Mouse (Mus musculus): ENCODE measurements at regions not wholly inside any gene's neighbourhood (a gene's known extent, or its start where the extent isn't known, plus 50 kb on each side); places are given as distances from the start of the nearest gene placed in this dataset.

DNA sequence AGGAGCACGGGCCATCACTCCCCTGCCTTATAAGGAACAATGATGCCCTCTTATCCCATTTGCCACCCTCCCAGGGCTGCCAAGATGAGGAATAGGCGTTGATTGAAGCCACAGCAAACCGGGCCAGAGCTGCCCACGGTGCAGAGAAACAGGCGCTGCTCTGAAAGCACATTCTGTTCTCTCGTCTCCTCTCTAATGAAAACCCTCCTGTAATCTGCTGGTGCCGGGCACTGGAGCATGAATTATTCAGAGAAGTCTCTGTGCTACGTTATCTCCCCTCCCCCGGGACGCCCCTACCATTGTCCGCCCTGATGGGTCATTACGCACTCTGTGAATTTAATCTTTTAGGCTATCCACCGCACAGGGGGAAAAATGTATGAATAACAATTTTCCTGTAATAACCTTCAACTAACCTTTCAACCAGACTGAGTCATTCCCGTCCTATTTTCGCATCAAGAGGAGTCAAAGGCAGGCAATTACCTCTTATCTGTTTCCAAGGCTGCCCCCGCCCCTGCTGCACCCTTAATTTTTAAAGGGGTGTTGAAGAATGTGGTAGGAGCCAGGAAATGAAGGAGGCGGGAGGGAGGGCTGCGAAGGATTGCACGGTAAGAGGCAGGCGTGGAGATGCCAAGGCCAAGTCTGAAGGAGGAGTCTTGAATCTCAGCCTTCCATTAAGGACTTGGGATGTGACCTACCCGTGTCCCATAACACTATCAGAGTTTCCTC is 201.6 kb downstream of the Tle3 start:
- DNase-seq (ENCODE audit: low spot score in 2 of 2) = no peak

DNA sequence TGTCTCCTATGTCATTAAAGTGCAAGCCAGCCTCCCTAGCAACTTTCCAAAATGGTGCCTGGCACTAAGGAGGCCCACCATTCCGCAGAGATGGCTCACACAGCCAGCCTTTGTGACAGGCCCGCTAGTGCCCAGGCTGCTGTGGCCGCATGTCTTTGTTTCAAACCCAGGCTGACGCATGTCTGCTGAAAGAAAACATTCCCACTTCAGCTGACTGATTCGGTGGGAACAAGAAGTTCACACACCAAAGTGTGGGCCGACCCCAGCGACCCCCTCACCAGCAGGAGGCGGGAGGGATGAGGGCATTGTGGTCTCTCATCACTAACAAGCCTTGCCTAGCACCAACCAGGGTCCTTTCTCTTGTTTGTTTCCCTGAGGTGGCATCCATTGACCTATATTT is 190.9 kb downstream of the Tle3 start:
- DNase-seq (ENCODE audit: low spot score in 2 of 2) = no peak

DNA sequence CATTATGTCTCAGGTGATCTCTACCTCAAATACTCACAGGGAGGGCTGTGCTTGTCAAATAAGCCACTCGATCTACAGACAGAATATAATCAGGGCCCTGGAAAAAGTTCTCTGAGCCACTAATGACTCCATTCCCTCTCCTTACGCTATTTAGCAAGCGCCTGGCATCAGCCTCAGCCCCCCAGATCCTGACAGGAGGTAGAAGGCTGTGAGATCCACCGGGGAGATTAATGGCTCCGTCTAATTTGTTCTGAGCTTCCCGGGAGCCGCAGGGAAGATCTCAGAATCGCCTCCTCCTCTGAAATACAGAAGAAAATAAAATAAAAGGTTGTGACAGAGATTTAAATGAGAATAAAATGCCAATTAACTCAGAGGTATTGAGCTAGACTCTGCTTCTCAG is 189.4 kb downstream of the Tle3 start:
- no peak for DNase-seq (ENCODE audit: low spot score in 2 of 2)

DNA sequence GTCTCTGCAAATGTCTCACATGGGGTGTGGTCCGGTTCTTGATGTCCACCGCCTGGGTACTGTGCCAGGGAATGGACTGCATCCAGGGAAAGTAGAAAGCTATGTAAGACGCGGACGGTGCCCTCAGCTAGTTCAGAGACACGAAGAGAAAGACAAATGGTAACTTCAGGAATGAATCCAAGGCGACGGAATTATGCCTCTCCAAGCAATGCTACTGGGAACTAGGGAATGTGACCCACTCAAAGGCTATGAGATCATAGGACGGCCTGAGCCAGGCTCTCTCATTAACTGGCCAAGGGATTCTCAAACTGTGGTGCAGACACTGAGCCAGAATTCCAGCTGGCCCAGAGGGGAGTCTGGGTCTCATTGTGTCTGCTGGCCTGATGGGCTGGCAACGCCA is 186.5 kb downstream of the Tle3 start:
- DNase-seq (ENCODE audit: low spot score in 2 of 2) = peak; percentile 74 to 76

DNA sequence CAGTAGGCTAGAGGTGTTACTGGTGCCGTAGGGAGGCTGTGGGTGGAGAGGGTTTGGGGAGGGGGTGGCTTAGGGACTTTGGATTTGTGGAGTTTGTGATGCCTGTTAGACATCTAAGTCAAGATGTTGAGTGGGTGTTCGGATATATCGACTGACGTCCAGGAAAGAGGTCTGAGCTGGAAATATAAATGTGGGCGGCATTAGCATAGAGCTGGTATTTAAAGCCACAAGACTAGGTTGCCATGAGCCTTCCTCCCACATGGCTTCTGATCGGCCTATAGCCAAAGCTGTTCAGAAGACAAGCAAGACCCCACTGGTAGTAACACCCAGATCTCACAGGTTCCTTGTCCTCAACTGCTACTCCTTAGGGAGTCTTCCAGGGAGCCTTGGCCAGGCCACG is 184.9 kb downstream of the Tle3 start:
- DNase-seq (ENCODE audit: low spot score in 2 of 2) = no peak

DNA sequence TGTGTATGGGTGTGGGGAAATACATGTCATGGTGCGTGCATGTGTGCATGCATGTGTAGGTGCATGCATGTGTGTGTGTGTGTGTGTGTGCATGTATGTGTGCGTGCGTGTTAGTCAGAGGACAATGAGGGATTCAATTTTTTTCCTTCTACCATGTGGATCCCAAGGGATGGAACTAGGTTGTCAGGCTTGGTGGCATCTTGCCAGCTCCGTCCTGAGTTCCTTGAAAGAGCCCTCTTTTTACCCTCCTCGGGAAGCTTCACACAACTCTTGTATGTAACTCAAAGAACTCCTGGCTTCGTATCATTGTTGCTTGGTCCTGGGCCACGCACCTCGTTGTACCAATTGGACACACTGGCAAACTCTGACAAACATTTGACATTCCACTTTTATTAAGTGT is 183.0 kb downstream of the Tle3 start:
- no peak for DNase-seq (ENCODE audit: low spot score in 2 of 2)

DNA sequence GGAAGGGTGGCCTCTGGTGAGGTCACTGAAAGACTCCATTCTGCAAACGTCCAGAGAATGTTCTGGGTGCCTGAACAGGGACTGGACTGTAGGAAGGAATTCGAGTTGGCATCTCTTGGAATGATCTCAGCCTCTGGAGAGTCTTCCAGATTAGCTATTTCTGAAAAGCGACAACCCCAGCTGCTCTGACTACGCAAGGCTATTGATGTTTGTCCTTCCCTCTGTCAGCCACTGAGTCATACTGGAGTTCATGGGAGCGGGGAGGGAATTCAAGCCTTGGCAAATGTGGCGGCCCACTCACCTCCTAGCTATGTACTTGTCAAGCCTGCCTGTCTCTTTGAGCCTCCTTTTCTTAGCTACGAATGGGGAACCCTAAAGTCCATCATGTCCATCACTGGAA is 182.4 kb downstream of the Tle3 start:
- DNase-seq (ENCODE audit: low spot score in 2 of 2) = peak; percentile 66 to 70

DNA sequence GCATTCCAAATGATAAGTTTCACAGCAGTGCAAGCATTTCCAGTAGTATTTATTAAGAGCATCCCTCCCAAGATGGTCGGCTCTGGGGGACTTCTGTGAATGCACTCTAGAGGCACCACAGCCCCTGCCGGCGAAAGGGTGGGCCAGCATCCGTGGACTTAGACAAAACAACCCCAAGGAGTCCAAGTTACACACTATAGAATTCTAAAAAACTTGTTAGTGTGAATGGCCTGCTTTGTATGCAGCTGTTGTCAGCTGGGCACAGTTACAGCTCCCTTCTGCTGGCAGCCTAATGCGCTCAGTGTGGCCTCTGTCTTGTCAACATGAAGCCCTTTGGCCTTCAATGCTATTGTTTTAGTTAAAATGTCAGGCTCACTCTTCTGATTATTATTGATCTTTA is 181.5 kb downstream of the Tle3 start:
- no peak for DNase-seq (ENCODE audit: low spot score in 2 of 2)

DNA sequence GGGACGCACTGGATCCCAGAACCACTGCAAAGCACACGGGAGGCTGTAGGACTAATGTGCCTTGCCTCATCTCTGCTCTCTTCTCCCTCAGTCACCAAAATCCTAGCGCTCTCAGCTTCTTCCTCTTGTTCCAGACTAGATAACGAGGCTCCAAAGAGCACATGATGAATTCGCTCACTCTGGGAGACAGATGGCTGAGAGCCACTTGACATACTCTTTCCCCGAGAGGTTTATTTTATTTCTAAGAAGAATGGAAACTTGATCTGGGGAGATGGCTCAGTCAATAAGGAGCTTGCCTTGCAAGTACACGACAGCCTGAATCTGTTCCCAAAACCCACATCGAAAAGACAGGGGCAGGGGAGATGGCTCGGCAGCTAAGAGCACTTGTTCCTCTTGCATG is 179.2 kb downstream of the Tle3 start:
- peak; percentile 13 to 54 for DNase-seq (ENCODE audit: low spot score in 2 of 2)

DNA sequence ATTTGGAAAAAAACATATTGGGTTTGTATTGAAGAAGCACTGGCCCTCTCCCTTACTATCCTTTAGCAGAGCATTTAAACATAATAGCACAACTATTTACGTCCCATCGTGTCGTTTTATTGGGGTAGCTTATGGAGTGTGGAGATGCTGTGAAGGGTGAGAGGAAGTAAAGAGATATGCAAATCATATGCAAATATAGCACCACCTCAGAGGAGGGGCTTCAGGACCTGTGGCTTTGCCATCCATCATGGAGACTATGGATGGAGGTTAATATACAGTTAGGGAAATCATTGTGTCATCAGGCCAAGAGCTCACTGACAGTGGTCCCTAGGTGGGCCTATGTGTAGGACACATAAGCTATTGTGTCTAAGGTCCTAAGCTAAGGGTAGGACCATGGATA is 178.2 kb downstream of the Tle3 start:
- DNase-seq (ENCODE audit: low spot score in 2 of 2) = no peak

DNA sequence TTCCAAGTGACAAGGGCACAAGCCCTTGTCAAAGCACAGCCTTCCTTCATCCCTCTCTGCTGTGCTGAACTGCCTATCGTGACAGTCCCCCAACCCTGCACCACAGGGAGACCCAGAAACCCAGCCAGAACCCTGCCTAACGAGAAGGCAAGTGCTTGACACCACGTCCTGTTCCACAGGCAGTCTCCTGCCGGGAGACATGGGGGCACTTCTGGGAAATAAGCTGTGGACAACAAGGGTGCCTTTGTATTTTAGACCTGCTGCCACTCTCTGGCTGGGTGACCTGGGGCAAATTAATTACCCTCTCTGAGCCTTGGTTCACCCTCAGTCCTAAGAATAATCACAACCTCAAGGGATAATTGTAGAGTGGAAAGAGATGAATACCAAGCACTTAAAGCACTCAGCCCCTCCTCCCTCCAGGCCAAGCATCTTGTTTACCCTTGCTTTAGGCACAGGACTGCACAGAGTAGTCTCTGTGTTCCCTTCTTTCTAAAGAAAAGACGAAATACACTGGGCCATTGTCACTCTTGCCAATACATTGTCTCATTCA is 177.6 kb downstream of the Tle3 start:
- no peak for DNase-seq (ENCODE audit: low spot score in 2 of 2)

DNA sequence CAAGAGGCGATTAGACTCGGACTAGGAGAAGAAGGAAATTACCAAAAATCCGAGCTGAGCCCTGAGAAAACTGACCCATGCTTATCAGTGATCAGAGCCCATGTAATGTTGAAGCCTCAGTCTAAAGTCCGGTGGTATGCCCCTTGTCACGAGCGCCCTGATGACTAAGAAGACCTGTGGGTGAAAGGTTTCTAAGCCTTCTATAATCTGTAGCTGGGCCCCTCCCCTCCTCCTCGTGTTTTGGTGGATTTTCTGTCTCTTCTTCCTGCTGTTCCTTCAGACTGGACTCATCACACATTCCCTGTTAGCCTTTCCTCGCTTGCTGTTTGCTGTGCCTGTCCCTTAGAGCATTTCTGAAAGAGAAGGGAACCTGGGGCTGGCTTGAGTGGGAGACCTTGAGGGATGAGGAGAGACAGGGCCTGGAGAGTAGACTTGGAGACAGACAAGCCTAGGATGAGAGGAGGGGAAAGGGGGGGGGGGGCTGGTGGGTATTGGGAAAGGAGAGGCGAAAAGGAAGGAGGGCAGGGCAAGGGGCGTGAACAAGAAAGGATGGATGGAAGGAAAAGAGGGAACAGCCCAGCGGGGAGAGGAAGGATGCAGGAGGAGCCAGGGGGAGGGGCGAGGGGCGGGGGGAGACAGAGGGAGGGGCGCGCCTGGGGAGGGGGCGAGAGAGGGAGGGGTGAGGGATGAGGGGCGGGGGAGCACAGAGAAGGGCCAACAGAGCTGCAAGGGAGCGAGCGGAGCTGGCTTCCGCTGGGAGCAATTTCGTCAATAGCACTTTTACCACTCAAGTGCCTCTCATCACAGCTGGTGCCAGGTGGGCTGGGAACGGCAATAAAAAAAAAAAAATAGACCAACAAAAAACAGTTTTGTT is 165.4 kb downstream of the Tle3 start:
- no peak for DNase-seq (ENCODE audit: low spot score in 2 of 2)

DNA sequence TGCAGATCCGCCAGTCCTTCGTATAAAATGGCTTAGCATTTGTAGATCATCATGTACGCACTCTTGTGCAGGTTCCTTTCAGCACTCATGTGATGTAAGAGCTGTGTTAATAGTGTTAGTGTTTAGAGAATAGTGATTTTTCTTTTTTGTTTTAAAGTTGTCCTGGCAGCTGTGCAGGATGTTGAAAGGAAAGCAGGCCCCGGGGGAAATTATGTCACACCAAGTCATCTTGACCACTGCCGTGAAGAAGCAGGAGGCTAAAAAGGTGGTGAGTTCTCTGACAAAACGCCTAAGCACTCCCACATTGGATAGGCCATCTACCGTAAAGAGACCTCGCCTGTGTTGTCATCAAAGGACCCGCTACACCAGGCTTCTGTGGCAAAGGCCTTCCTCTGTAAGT is 161.1 kb downstream of the Tle3 start:
- DNase-seq (ENCODE audit: low spot score in 2 of 2) = no peak

DNA sequence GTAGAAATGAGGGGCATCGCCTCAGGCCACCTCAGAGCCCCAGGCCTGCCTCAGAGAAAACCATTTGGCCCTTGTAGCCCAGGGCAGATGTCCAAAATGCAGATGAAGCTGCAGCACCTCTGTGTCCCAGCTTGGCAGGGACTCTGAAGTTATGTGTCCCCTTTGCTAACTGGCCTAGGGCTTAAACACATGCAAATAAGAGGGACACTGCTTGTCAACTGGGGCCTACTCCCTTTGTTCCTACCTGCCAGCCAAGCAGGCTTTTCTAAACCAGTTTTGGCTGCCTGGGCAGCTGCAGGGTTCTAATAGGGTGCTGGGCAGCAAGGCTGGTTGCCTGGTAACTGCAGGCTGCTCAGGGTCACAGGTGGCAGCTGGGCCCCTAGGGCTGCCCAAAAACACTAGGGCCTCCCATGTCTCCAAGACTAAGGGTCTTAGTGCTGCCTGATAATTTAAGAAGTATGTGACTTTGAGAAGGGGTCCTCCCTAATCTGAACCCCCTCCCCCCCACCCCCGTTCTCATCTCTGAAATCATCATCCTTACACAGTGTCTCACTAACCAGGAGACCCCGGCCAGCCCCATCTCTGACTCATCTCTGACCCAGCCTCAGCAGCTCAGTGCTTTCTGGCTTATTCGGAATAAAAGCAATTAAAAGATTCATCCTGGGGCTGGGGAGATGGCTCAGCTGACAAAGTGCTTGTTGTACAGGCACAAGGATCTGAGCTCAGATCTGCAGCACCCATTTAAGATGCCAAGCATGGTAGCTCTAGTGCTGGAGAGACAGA is 158.3 kb downstream of the Tle3 start:
- no peak for DNase-seq (ENCODE audit: low spot score in 2 of 2)

DNA sequence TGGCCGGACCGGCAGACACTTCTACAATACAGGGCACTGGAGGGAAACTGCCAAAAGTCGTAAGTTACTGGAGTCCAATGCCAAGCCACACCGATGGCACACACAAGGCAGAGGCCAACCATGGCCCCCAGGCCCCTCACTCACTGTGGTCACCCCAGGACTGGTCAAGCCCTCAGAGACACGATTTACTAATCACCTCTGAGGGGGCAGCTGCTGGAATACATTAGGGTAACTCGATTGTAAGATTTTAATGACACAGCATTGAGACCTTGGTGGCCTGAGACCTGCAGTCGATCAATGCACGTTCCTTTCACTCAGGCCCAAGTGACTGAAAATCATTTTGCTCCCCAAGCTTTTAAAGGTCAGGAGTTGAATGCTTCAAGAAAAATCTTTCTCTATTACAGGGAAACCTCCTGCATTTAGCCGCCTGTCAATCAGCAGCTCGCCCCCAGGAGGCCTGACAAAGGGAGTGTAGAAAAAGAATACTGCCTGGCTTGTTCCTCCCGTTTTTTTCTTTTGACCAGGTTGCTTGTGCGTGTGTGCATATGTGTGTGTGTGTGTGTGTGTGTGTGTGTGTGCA is 156.2 kb downstream of the Tle3 start:
- DNase-seq (ENCODE audit: low spot score in 2 of 2) = no peak

DNA sequence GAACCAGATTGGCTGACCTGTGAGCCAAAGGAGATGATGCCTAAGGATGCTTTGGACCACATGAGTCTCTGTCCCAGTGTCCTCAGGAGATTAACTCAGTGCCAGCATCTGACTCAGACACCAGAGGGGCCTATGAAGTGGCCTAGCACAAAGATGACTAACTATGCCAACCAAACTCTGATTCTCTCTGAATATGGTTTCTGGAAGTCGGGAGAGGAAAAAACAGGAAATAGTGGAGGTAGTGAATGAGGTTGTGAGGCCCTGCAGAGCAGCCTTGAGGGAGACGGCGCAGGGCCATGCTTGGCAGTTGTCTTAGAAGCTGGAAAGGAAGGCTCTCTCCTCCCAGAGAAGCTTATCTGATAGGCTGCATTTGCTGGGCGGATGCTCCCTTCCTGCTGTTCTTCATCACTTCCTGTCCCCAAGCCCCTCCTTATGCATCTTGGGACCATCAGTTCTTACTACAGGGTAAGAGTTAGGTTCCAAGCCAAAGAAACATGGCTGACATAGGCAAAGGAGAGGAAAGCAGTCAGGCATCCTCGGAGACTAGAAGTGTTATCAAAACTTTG is 155.4 kb downstream of the Tle3 start:
- peak in 1 of 2 experiments; percentile 12 for DNase-seq (ENCODE audit: low spot score in 2 of 2)

DNA sequence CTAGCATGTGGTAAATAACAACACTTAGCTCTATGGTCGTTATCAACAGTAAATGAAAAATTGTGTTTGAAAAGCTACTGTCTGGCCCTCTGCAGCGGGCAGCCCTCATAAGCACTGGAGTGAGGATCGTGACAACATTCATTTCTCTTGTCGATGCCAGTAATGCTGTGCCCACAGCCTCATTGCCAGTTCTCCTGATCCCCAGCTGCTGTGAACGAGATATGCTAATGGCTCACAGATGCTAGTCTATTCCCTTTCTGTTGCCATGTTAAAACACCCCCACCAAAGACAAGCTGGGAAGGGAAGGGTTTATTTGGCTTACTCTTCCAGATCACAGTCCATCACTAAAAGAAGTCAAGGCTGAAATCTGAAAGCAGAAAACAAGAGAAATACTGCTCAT is 148.0 kb downstream of the Tle3 start:
- no peak for DNase-seq (ENCODE audit: low spot score in 2 of 2)

DNA sequence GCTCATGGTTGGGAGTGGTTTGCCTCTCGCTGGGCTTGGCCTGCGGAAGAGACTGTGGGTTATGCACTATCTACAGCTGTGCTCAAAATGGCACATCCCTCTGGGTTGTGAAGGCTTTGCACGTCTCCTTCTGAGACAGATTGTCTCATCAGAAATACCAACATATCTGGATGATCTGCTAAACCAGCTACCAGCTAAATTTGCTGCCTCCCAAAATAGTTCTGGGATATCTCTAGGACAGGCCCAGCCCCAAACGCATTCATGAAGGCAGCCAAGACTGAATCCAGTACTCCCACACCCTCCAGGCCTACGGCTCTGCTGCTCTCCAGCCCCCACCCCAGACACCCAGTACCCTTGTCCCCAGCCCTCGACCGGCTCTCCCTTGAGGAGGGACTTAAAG is 145.7 kb downstream of the Tle3 start:
- no peak for DNase-seq (ENCODE audit: low spot score in 2 of 2)

DNA sequence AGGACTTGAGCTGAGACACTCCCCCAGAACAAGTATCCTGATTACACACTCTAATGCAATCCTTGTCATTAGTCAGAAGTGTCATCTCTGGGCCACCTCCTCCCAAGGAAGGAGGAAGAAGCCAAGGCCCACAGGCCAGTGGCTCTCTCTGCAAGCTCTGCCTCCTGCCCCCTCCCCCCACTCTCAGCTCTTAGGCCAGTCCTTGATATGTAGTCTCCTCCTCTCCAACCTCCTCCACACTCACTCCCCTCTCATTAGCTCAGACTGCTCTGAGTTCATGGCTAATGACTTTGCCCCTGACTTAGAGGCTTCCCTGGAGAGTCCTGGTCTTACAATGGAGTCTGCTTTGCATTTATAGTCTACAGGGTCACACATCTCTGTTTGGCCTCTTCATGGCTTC is 139.3 kb downstream of the Tle3 start:
- DNase-seq (ENCODE audit: low spot score in 2 of 2) = no peak

DNA sequence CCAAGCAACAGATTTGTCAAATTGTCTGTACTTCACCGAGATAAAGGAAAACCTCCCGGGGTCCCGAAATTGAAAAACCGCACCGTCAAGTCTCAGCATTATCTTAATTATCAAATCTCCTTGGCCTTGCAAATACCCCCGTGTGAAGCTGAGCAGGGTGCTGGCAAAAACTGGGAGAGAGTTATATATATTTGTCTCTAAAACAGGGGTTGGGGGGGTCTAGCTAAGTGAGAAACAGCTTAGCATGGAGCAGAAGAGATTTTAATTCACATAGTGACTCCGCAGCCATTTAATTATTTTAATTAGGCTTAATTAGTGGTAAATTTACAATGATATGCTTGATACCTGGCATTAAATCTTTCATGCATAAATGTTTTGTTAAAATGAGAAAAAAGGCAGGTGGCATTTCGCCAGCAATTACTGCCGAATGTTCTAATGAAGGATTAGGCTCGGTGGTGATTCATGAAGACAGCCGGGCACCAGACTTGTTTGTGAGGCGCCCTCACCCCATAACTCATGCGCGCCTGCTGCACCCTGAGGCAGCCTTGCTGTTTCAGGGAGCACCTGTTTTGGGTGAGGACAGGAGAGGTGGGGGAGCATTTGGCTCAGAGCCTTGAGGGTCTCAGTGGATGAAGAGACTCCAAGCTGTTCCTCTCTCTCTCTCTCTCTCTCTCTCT is 138.2 kb downstream of the Tle3 start:
- DNase-seq (ENCODE audit: low spot score in 2 of 2) = no peak

DNA sequence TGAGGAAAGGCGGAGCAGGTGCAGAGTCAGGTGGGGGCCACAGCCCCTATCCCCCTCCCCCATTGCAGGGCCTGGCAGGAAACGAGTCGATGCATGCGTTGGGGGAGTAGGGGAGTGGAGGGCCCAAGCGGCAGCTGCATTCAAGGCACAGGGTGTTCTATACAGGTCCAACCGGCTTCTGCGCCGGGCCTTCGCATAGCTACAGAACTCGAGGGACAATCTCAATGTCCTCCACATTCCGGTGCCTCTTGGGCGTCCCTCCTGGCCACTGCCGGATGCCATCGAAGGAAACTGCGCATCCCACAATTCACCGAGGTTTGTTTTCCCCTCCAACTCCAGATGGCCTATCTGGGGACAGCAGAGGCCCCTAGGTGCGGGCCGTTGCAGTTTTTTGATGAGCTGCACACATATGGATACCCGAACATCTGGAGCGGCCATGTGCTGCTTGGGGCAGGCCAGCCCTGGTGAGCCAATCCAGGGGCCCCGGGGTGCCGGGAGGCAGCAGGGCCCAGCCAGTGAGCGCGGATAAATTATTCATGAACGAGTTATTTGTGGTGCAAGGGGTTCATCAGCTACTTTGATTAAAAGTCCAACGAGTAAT is 137.5 kb downstream of the Tle3 start:
- DNase-seq (ENCODE audit: low spot score in 2 of 2) = no peak
